Mouse (Mus musculus): ENCODE measurements around the gene Plpp3. TPM values are rescaled to one million over a fixed set of nuclear protein-coding genes. Genes with fewer than 3 reads are reported as not detected.

The Plpp3 gene
- total RNA-seq, 4 experiments from 2014 or later: 191 to 207 (median 194) TPM

DNA sequence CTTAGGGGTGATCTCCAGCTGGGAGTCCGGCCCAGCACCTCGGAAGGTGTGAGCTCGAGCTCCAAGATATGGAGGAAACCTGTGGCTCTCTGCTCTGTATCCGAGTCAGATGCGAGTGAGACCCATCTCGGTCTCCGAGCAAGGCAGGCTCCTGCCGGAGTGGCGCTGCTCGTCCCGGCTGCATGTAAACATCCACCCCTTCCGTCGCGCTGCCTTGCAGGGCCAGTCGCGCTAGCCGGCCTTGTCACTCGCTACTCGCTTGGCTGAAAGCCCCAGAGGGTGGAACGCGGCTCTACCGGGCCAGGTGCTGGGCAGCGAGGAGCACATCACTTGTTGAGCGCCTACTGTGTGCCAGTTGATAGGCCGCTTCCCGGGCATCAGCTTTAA, 1.0 kb downstream of the Plpp3 start:
- peak; percentile 40 to 50 for DNase-seq (ENCODE audit: low spot score in 2 of 2)

DNA sequence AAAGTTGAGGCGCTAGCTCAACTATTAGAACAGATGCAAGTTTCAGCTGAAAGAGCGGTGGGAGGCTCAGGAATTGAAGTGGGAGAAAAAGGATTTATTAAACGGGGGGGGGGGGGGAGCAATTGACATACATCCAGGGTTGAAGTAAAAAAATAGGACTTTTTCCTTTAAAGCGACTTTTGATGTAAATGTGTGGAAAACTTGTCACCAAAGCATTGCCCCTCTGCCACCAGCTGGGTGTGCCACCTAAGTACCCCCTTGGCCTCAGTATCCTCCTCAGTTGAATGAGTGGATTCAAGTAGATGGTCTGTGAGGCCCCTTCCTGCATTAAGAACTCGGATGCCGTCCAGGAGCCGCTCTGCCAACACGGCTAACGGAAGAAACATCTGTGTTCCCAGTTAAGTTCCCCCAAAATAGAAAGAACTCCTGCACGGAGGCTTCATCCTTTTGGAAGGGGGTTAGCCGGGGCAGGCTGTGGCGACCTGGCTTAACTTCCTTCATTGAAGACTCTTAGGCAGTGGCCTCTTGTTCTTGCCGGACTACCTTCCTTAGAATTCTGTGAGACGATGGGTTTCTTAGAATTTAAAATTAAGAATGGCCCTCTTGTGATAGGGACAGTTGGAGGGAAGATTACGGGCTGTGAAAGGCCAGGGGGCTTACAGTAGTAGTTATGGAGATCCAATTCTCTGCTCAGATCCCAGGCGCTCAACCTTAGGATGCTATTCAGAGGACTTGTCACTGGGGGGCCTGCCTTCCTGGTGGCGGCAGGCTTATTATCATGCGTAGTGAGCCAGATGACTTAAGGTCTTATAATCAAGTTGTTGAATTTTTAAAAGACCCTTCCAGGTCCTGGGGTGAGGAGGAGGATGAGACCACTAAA, 1.7 kb downstream of the Plpp3 start:
- DNase-seq (ENCODE audit: low spot score in 2 of 2): no peak

DNA sequence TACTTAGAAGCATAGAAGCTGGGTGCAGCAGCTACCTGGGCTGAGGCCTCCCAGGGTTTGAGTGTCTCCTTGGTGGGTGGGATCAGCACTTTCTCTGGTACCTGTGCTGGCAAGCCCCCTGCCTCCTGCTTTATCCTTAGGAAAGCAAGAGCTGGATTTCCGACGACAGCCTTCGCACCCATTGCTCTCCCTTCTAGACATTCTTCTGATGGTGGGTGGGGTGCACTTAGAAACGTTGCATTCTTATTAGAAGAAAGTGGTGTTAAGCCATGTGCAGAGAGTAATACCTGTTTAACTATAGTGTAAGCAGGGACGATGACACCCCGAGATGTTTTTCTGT, 2.4 kb downstream of the Plpp3 start:
- no peak for DNase-seq (ENCODE audit: low spot score in 2 of 2)

DNA sequence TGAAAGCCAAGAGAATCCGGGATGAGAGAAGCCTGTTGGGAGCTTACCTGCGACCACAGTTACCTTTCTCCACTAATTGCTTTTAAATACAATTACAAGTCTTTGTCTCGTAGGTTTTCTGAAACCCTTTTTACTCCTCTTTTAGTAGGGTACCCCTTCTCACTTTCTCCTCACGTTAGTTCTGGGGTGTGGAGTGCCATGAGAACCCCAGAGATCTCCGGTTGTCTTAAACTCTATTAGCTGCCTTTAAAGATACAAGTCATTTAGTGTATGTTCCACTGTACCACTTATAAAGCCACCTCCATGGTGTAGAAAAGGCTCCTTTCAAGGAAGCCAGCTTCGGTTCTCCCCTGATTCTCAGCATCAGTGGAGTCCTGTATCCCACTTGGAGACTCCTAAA, 3.3 kb downstream of the Plpp3 start:
- no peak for DNase-seq (ENCODE audit: low spot score in 2 of 2)

DNA sequence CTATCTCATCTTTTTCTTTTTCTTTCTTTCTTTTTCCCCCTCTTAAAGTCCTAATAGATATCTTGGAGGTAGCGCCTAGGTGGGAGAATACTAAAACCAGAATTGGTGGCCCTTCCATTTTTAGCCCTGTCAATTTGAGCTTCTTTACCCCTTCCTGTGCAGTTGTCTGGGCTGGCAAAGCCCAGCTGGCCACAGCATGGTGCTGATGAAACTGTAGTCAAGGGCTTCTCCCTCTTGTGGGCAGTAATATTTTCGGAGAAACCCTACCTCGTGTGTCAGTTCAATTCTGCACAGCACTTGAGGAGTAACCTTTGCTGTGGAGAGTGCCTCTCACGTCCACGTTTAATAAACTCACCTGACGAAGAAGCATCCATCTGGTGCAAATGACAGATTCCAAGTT, 4.9 kb downstream of the Plpp3 start:
- DNase-seq (ENCODE audit: low spot score in 2 of 2): no peak

DNA sequence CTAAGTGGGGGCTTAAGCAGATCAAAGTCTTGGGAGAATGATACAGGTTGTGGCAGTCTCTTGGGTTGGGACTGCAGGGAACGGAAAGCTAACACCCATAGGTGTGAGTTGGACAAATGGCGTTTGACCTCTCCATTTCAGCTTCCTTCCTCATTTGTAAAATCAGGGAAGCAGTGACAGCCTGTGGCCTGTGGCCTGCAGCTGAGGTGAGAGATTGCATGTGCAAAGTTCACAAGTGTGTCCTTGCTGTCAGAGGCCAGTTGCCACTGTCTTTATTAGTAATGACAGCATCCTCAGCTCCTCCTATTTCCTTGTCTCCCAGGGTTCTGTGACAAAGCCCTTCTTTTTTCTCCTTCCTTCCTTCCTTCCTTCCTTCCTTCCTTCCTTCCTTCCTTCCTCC, 5.5 kb downstream of the Plpp3 start:
- DNase-seq (ENCODE audit: low spot score in 2 of 2): no peak

DNA sequence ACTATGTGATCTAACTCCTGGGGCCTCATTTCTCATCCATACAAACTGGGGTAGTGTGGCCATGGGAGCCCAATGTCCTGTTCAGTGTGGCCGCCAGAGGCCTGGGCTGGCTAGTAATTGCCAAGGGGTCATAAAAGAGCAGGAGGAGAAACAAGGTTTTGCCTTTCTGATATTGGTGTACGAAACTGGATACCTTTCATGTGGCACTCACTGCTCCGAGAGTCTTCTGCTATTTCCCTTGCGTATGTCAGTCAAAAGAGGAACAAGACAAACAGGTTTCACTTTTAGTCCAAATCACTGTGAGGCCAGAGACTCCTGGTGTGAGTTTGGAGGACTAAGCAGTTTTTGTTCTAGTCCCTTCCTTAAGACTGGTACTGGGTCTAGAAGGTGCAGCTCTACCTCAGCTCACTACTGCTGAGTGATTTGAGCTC, 6.8 kb downstream of the Plpp3 start:
- no peak for DNase-seq (ENCODE audit: low spot score in 2 of 2)

DNA sequence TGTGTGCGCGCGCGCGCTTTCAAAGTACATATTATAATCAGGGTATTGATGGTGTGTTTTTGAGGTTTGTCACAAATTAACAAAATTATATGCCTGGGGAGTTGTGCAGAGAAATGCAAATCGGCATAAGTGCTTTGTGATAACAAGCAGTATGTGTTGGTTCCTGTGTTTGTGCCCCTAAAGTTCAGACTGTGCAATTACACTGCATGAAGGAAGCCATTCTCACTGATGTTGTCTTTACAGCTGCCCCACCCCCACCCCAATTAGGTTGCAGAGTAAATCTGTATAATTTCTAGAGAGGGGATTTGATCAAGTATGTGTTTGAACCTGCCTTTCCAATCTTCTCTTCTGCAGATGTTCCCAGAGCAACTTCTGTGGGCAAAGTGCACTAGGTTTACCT, 7.8 kb downstream of the Plpp3 start:
- no peak for DNase-seq (ENCODE audit: low spot score in 2 of 2)

DNA sequence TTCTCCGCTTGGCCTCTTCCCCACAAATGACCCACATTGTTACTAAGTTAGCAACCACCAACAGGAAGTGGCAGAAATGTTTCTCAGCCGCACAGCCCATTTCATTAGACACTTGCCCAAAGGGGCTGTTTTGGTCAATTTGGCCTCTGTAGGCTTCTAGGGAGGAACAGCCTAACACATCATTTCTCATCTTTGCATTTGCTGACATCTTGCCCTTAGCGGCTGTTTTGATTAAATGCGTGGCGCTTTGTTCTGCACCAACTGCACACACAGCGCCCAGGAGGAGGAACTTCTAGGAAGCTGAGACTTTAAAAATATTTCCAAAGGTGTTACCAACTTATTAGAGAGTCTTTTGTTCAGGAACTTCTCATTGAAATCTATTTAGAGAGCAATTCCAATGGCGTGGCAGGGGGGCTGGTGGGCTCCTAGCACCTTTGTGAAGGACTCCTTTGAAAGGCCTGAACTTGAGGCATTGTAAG, 12.0 kb downstream of the Plpp3 start:
- DNase-seq (ENCODE audit: low spot score in 2 of 2): no peak

DNA sequence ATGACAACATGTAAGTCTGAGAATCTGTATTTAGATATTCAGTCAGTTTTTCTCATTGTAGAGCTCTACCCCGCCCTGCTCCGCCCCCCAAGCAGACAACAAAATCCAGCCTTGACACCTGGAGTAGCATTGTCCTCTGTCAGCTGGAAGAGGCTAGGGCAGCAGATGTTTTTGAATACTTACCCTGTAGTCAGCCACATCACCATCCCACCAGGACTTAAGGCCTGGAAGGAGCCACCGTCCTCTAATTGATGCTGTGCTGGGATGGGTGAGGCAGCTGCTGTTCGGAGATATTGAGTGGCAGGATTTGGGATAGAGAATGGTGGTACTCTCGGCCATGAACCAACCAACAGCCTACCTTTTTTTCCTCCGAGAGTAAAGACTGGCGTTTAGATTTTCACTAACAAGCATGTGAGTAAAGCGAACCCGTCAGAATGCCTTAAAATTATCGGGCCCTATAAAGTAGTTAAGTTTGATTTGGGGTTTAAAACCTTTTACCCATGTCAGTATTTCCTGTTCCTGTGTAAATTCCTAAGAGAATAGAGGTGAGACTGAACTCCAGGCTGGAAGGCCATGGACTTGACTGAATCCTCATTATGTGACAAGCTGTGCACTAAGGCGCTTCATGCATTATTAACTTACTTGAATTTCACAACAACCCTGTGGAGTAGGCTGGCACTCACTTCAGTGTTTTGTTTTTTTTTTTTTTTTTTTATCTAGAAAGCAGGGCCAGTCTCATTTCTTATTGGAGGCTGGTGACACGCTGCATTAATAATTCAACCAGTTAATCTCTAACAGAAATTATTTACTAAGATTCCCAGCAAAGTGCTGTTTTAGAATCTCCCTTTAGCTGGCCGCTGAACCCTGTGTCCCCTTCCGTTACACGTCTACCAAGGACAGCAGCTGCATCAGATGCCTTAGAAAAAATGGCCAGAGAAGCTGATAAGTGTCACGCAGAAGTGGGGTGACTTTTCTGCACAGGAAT, 13.0 kb downstream of the Plpp3 start:
- DNase-seq (ENCODE audit: low spot score in 2 of 2): no peak

DNA sequence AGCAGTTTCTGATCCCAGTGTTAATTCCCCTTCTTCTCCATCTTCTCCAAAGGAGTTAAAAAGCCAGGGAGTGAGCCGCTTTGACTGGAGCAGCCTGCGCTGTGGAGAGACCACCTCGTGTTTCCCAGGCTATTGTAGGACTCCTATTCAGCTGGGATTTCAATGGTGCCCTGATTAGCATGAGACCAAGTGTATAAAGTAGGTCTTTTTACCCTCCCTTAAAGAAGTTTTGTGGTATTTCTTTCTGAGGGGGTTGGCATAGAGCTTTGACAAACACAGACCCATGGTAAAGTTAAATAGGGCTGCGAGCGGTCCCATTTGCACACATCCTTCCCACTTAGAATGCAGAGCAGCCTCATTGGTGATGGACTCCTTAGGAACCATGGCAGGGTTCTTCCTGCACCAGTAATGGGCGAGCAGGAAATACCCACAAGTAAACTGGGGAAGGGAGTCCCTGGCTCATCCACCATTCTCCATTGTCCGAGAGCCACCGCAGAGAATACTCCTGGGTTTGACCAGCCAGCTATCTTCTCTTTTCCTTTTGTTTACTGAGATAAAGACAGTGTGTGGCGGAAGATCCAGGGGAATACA, 13.8 kb downstream of the Plpp3 start:
- DNase-seq (ENCODE audit: low spot score in 2 of 2): peak in 1 of 2 experiments; percentile 22

DNA sequence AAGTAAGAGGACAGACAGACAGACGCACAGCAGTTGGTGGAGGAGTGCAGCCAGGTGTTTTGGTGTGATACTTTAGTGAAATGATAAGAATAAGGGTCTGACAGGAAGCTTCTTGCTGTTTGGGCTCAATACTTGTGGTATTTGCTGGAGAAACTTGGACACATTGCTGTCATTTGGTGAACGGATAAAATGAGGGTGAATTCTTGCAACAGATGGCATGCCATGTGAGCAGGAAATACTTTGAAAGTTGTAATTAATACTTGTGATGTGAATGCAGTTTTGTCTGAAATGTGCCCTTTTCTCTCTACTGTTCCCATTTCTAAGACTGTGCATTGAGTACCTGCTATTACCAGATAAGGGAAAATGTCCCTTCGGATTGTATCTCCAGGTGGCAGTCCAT, 14.3 kb downstream of the Plpp3 start:
- no peak for DNase-seq (ENCODE audit: low spot score in 2 of 2)

DNA sequence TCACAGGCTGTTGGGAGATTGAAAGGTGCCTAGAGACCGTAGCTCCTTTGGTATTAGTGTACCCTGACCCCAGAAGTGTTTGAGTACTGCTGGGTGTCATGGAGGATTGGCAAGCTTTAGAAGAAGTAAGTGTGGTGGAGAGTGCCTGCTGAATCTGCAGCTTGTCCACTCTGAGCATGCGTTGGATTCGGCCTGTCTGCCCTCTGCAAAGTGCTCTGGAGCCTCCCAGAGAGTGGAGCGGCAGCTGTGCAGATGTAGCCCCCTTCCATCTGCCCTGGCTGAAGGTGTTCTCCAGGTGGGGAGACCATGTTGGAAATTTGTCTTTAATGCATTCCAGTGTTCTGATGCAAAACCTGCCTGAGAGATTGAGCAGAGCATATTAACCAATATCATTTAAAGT, 17.6 kb downstream of the Plpp3 start:
- no peak for DNase-seq (ENCODE audit: low spot score in 2 of 2)

DNA sequence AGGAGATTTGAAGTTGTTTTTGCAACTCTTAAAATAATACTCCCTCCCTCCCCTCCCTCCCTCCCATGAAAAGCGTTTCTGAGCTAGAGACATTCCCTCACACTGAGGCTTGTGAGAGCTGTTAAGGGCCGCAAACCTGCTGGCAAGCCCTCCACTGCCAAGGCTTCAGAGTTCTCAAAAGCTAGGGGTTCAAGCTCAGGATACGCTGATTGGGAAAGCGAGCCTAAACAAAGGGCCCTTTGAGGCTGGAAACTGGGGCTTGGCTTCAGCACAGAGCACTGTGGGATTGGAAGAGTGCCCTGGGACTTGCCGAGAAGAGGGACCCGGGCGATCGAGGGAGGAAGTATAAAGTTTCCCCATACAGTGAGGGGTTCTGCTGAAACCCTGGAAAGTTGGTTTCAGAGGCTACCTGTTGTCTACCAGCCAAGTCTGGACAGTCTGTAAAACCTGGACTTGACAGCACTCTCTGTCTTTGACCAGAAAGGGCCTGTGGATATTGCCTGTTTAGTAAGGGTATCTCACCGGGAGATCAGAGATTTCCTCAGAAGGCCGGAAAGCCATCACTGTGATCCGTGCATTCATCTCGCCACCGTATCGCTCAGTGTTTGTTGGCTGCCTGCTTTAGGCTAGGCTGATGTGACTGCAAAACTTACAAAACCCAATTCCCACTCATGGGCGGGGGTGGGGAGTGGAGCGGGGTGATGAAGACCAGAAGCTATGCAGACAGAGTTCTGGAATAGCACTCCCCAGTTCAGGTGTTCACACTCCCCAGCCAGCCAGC, 18.3 kb downstream of the Plpp3 start:
- peak in 1 of 2 experiments; percentile 78 for DNase-seq (ENCODE audit: low spot score in 2 of 2)

DNA sequence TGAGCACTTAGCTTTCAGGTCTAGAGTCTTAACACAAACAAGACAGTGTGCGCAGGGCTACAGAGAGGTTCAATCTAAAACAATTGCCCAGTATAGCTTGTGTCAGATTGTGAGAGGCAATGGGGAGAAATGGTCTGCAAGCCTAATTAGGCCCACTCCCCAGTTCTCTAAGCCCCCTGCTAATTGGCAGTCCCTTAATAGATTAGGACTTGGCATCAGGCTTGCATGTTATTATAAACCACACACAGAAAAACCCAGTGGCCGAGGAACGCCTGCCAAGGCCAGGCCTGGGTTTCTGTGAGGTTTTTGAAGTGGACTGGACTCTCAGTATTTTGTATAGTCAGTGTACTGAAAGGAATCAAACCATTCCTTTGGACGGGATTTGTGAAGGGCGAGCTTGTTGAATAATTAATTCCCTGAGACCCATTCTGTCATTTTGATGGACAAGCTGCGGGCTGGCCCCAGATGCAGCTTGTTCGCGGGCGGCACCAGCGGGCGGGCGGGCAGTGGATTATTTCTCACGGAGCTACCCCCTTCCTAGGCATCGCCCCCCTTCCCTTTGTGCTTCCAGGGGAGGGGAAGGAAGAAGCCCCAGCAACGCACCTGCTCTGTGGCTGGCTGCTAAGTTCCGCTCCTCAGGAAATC, 24.0 kb downstream of the Plpp3 start:
- peak; percentile 20 to 80 for DNase-seq (ENCODE audit: low spot score in 2 of 2)

DNA sequence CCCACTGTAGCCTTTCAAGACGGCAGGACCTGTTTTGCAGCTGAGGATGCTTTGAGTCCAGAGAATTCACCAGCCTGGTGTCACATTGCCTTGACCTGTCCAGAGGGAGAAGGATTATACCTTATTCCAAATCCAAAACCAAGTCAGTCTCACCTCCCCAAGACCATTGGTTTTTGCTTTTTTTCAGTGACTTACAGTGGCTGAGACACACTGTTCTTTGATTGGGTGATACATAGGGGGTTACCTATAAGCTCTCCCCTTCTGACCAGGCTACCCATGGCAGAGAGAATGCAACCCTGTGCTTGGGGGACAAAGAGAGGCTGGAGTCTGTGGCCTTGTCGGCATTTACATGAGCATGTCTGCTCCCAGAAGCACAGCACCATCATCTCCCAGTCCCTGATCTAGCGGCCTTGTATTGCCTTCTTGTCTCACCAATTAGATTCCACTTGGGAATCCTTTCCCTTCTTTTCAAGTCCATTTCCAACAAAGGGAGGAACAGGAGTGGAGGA, 24.6 kb downstream of the Plpp3 start:
- DNase-seq (ENCODE audit: low spot score in 2 of 2): no peak

DNA sequence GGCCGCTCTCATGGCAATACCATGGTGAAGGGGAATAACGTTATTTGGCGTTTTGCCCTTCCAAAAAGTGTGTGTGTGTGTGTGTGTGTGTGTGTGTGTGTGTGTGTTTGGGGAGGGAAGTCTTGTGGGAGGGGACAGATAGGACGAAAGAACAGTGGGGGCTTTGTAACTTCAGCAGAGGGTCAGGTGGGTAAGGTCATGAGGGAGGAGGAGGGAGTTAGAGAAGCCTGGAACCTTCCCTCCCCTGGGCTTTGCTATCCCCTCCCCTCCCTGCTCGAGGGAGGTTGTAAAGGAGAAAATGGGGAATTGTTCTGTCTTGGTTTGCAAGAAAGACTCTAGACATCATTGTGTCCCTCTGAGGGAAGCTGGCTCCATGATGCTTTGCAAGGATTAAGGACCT, 25.1 kb downstream of the Plpp3 start:
- no peak for DNase-seq (ENCODE audit: low spot score in 2 of 2)

DNA sequence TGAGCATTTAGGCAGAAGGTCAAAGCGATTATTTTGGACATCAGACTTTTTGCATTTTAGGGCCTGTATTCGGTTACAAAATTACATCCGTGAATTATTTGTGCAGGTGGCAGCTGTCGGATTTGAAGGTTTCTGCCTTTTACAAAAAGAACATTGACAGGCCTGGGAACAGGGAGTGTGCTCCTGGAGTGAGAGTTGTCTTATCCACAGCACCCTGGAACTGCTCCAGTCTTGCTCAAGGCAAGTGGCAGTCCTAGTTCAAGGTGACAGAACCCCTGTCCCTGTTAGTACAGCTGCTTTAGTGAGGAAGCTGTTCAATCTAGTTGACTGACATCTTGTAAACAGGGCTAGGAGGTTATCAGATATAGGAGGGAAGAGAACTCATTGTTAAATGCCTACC, 27.3 kb downstream of the Plpp3 start:
- no peak for DNase-seq (ENCODE audit: low spot score in 2 of 2)

DNA sequence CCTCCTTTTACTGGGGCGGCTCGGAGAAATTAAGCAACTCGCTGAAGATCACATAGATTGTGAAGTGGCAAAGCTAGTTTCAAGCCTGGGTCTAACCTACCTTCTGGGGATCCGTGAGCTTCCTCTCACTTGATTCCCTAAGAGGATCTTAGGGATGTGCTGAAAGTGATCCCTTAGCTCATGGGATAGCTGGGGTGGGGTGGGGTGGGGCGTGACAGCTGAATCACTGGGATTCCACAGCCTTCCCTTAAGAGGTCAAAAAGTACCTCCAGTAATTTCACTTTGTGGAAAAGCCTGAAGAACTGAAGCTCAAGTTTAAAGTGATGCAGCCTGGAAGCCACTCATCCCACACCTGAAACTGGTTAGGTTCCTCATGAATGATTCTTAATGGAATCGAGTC, 27.8 kb downstream of the Plpp3 start:
- no peak for DNase-seq (ENCODE audit: low spot score in 2 of 2)

DNA sequence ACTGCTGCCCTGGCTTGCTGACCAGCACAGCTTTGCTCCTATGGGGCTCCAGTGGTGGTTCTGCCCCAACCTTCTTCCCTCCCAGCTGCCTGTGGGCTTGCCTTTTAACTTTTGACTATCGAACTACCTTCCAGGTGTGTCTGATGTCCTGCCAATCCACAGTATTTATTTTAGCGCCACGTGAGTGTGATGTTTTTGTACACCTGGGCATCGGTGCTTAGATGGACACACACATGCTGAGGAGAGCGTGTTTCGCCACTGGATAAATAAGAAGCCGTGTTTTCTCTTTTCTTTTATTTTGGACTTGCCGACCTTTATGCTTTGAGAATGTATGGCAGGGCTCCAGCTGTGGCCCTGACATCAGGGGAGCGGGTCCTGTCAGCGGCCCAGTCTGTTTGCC, 29.5 kb downstream of the Plpp3 start:
- DNase-seq (ENCODE audit: low spot score in 2 of 2): no peak
